Mouse (Mus musculus): ENCODE results near the gene Cdyl. TPM values are rescaled to one million over a fixed set of nuclear protein-coding genes. Genes with fewer than 3 reads are reported as not detected.

Cdyl gene
- polyA plus RNA-seq, 1 experiment from 2014 or later = 4.9 TPM

DNA sequence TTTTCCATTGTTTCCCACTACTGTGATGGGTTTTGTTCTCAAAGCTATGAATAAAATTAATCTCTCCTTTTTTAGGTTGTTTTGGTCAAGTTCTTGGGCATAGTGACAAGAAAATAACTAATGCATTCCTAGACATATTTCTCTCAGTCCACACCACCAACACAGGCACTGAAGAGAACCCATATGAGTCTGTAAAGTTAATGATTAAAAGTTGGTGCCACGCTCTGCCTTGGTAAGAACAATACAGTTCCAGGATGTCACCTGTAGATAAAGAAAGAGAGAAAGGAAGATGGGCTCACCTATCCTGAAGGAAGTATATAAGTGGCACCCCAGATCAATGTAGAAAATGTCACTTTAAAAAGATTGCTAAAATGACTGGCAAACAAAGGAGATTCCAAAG is 32.3 kb upstream of the Cdyl start:
- no peaks in the 10 kb centered on the region for H3K4me1 ChIP-seq (ENCODE audit: control insufficient read depth, insufficient read depth, low read length)
- ATAC-seq (ENCODE audit: insufficient read depth, low FRiP score) = no peak
- no peak overlapping the region for H3K9ac ChIP-seq (ENCODE audit: low read length)
- no peak overlapping the region for H3K4me2 ChIP-seq (ENCODE audit: low read depth, low read length)
- H3K27me3 ChIP-seq (ENCODE audit: control insufficient read depth, insufficient read depth, low read length) = no peaks in the 10 kb centered on the region
- H3K4me3 ChIP-seq (replicated peaks; ENCODE audit: low read length) = no peak overlapping the region
- no peaks in the 10 kb centered on the region for H3K36me3 ChIP-seq (ENCODE audit: control insufficient read depth, insufficient read depth, low read length)
- no peaks in the 10 kb centered on the region for H3K9me3 ChIP-seq (replicated peaks; ENCODE audit: control insufficient read depth, low read length)
- 67% methylated on average over 1 of the region's 1 CpGs for WGBS
- no peak overlapping the region for H3K27ac ChIP-seq (ENCODE audit: low read length)

DNA sequence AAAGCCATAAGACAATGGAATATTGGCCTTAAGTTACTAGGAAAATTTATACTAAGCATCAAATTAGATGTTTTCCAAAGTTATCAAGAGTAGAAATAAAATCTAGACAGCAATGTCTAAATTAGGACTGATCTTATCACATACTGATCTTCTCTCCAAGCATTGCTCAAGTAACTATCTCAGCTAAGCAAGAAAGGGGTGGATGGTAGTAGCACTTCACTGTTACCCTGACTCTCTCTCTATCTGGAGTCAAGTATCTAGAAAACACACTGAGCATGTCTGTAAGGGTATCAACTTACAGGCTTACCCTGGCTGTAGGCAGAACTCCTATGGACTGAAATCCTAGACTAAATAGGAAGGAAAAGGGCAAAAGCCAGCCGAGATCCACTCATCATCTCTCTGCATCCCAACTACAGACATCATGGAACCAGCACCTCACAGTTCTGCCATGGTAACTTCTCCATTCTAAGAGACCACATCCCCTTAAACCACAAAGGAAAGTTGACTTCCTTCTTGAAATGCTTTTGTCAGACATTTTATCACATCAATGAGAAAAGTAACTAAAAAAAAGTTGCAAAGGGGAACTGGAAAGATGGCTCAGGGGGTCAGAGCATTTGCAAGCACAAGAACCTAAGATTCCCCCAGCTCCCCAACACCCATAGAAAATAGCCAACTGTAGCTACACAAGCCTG is 12.4 kb upstream of the Cdyl start:
- 74% methylated on average over 1 of the region's 1 CpGs for WGBS
- Histone ChIP-seq H3K9me3 (replicated peaks; ENCODE audit: control insufficient read depth, low read length) (no peaks in the 10 kb centered on the region), H3K9ac (ENCODE audit: low read length) (no peak overlapping the region), H3K27ac (ENCODE audit: low read length) (no peak overlapping the region), H3K36me3 (ENCODE audit: control insufficient read depth, insufficient read depth, low read length) (no peaks in the 10 kb centered on the region), H3K4me3 (replicated peaks; ENCODE audit: low read length) (no peak overlapping the region), H3K4me2 (ENCODE audit: low read depth, low read length) (no peak overlapping the region), H3K27me3 (ENCODE audit: control insufficient read depth, insufficient read depth, low read length) (no peaks in the 10 kb centered on the region), H3K4me1 (ENCODE audit: control insufficient read depth, insufficient read depth, low read length) (no peaks in the 10 kb centered on the region)
- ATAC-seq (ENCODE audit: insufficient read depth, low FRiP score) = no peak

DNA sequence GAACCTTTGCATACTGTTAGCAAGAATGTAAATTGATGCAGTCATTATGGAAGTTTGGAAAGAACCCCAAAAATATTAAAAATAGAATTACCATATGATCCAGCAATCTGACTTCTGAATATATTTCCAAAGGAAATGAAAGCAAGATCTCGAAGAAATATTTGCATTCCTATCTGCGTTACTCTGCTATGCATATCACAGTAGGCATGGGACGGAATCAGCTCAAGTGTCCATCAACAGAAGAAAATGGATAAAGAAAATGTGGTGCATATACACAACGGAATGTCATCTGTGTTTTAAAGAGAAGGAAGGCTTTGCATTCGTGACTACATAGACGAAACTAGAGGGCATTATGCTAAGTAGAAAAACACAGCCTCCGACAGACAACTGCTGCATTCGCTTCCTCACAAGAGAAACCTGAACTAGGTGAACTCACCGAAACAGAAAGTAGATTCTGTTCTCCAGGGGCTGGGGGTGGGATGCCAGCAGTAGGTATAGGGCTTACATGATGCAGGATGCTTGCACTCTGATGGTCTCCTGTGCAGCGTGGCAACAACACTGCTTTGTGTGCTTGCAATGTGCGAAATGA is 9.3 kb upstream of the Cdyl start:
- no peak overlapping the region for H3K4me2 ChIP-seq (ENCODE audit: low read depth, low read length)
- H3K9ac ChIP-seq (ENCODE audit: low read length) = no peak overlapping the region
- WGBS = 80% methylated on average over 11 of the region's 11 CpGs
- H3K27me3 ChIP-seq (ENCODE audit: control insufficient read depth, insufficient read depth, low read length) = no peaks in the 10 kb centered on the region
- H3K27ac ChIP-seq (ENCODE audit: low read length) = no peak overlapping the region
- no peaks in the 10 kb centered on the region for H3K4me1 ChIP-seq (ENCODE audit: control insufficient read depth, insufficient read depth, low read length)
- H3K9me3 ChIP-seq (replicated peaks; ENCODE audit: control insufficient read depth, low read length) = no peaks in the 10 kb centered on the region
- no peaks in the 10 kb centered on the region for H3K36me3 ChIP-seq (ENCODE audit: control insufficient read depth, insufficient read depth, low read length)
- ATAC-seq (ENCODE audit: insufficient read depth, low FRiP score) = no peak
- H3K4me3 ChIP-seq (replicated peaks; ENCODE audit: low read length) = no peak overlapping the region

DNA sequence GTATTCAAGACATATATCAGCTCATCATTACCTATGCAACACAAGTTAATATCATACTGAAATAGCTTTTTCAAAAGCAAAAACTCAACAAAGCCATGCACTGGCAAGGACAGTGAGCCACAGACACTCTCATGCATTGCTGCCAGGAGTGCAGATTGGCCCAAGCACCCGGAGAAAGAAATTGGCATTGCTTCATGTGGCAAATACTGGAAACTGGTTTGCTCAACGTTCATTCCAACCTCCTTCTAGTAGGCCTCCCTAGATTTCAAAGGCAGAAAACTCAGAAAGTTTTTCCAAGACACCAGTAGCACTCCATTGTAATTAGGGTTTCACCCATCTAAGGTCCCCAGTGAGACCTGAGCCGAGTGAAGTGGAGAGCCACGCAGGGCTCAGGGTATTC is 6.8 kb upstream of the Cdyl start:
- Histone ChIP-seq H3K9ac (ENCODE audit: low read length) (no peak overlapping the region), H3K9me3 (replicated peaks; ENCODE audit: control insufficient read depth, low read length) (no peaks in the 10 kb centered on the region), H3K4me1 (ENCODE audit: control insufficient read depth, insufficient read depth, low read length) (no peaks in the 10 kb centered on the region), H3K27ac (ENCODE audit: low read length) (no peak overlapping the region), H3K4me3 (replicated peaks; ENCODE audit: low read length) (no peak overlapping the region), H3K27me3 (ENCODE audit: control insufficient read depth, insufficient read depth, low read length) (no peaks in the 10 kb centered on the region), H3K4me2 (ENCODE audit: low read depth, low read length) (no peak overlapping the region), H3K36me3 (ENCODE audit: control insufficient read depth, insufficient read depth, low read length) (no peaks in the 10 kb centered on the region)
- WGBS = 77% methylated on average over 4 of the region's 4 CpGs
- ATAC-seq (ENCODE audit: insufficient read depth, low FRiP score) = no peak

DNA sequence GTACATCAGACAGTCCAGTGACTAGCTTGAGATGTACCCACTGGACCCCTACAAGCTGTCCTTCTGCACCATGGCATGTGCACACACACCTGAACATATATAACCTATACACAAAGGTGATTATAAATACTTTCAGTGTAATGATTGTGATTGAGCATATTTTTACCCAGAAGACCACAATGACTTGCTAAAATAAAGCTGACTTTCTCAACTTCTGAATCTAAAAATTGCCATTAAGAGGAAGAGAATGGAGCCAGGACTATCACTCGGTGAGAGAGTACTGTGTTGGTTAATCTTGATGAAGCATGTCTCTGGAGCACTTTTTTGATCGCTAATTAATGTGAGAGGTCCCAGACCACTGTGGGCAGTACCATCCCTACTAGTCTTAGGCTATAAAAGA is 2.8 kb upstream of the Cdyl start:
- H3K4me3 ChIP-seq (replicated peaks; ENCODE audit: low read length) = no peak overlapping the region
- no peak for ATAC-seq (ENCODE audit: insufficient read depth, low FRiP score)
- no peaks in the 10 kb centered on the region for H3K4me1 ChIP-seq (ENCODE audit: control insufficient read depth, insufficient read depth, low read length)
- no peaks in the 10 kb centered on the region for H3K27me3 ChIP-seq (ENCODE audit: control insufficient read depth, insufficient read depth, low read length)
- WGBS = 83% methylated on average over 2 of the region's 2 CpGs
- no peak overlapping the region for H3K9ac ChIP-seq (ENCODE audit: low read length)
- H3K4me2 ChIP-seq (ENCODE audit: low read depth, low read length) = no peak overlapping the region
- H3K27ac ChIP-seq (ENCODE audit: low read length) = no peak overlapping the region
- no peaks in the 10 kb centered on the region for H3K9me3 ChIP-seq (replicated peaks; ENCODE audit: control insufficient read depth, low read length)
- H3K36me3 ChIP-seq (ENCODE audit: control insufficient read depth, insufficient read depth, low read length) = no peaks in the 10 kb centered on the region

DNA sequence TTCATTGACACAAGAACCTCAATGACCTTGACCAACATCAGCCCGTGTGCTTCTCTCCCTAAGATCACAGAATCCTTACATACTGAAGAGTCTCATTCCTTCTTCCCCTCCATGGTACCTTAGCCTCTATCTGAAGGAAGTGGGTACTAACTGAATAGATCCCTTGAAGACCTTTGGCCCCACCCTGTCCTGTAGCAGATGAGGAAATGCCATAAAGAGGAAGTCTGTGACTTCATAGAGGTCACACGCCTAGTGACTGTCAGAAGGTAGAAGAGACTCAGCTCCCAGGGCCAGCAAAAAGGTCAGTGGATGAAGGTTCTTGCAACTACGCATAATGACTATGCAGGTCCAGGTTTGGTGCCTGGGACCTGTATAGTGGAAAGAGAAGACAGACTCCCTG is 5.8 kb downstream of the Cdyl start:
- Histone ChIP-seq H3K27ac (ENCODE audit: low read length) (no peak overlapping the region), H3K27me3 (ENCODE audit: control insufficient read depth, insufficient read depth, low read length) (no peaks in the 10 kb centered on the region), H3K9ac (ENCODE audit: low read length) (no peak overlapping the region), H3K36me3 (ENCODE audit: control insufficient read depth, insufficient read depth, low read length) (no peaks in the 10 kb centered on the region), H3K9me3 (replicated peaks; ENCODE audit: control insufficient read depth, low read length) (no peaks in the 10 kb centered on the region), H3K4me2 (ENCODE audit: low read depth, low read length) (no peak overlapping the region), H3K4me1 (ENCODE audit: control insufficient read depth, insufficient read depth, low read length) (no peaks in the 10 kb centered on the region), H3K4me3 (replicated peaks; ENCODE audit: low read length) (no peak overlapping the region)
- WGBS = 74% methylated on average over 3 of the region's 3 CpGs
- no peak for ATAC-seq (ENCODE audit: insufficient read depth, low FRiP score)

DNA sequence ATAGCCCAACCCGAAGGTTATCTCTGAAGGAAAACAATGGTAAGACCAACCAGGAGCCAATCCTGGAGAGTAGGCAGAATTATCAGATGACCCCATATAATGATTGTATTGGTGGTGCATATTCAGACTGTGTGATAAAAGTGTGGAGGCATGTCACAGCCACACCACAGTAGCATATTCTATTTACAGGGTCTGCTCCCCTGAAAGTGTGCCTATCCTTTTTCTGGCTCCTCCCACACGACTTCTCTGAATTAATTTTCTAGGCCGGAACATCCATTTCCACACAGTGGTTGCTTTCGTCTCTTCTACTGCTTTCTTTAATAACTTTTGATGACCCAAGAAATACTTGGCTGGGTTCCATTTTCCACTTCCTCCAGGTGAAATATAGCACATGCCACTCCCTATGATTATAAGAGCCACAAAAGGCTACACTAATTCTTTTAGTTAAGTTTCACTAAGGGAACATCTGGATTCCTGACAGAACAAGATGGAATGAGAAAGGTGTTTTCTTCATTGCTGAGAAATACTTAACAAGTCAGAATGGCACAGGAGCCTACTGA is 10.4 kb downstream of the Cdyl start:
- Histone ChIP-seq H3K36me3 (ENCODE audit: control insufficient read depth, insufficient read depth, low read length) (no peaks in the 10 kb centered on the region), H3K27me3 (ENCODE audit: control insufficient read depth, insufficient read depth, low read length) (no peaks in the 10 kb centered on the region), H3K27ac (ENCODE audit: low read length) (no peak overlapping the region), H3K4me2 (ENCODE audit: low read depth, low read length) (no peak overlapping the region), H3K9ac (ENCODE audit: low read length) (no peak overlapping the region), H3K4me3 (replicated peaks; ENCODE audit: low read length) (no peak overlapping the region), H3K9me3 (replicated peaks; ENCODE audit: control insufficient read depth, low read length) (no peaks in the 10 kb centered on the region), H3K4me1 (ENCODE audit: control insufficient read depth, insufficient read depth, low read length) (no peaks in the 10 kb centered on the region)
- 55% methylated on average over 4 of the region's 4 CpGs for WGBS
- ATAC-seq (ENCODE audit: insufficient read depth, low FRiP score) = no peak

DNA sequence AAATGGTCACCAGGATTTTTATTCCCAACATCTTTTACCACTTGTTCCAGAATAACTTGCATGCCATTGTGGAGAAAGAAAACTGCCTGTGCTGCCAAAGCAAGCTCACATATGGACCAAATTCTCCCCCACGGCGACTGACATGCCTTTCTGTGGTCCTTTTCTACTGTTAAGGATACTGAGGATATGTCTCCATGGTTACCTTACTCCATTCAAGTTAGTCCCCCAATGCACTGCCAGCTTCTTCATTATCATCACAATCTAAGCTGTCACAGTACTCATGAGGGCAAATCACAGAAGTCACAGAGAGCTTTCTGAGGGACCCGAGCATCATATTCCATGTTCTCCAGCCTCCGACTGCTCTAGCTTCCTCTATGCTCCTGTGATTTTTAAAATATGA is 11.2 kb downstream of the Cdyl start:
- H3K36me3 ChIP-seq (ENCODE audit: control insufficient read depth, insufficient read depth, low read length) = no peaks in the 10 kb centered on the region
- no peak overlapping the region for H3K4me2 ChIP-seq (ENCODE audit: low read depth, low read length)
- H3K9ac ChIP-seq (ENCODE audit: low read length) = no peak overlapping the region
- H3K9me3 ChIP-seq (replicated peaks; ENCODE audit: control insufficient read depth, low read length) = no peaks in the 10 kb centered on the region
- H3K4me3 ChIP-seq (replicated peaks; ENCODE audit: low read length) = no peak overlapping the region
- ATAC-seq (ENCODE audit: insufficient read depth, low FRiP score) = no peak
- H3K27me3 ChIP-seq (ENCODE audit: control insufficient read depth, insufficient read depth, low read length) = no peaks in the 10 kb centered on the region
- 80% methylated on average over 4 of the region's 4 CpGs for WGBS
- H3K4me1 ChIP-seq (ENCODE audit: control insufficient read depth, insufficient read depth, low read length) = no peaks in the 10 kb centered on the region
- H3K27ac ChIP-seq (ENCODE audit: low read length) = no peak overlapping the region

DNA sequence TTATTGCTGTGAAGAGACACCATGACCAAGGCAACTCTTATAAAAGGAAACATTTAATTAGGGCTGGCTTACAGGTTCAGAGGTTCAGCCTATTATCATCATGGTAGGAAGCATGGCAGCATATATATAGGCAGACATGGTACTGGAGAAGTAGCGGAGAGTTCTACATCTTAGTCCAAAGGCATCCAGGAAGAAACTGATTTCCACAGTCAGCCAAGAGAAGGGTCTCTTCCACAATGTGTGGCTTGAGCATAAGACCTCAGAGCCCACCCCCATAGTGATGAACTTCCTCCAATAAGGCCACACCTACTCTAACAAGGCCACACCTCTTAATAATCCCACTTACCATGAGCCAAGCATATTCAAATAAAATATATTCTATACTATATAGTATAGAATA is 17.3 kb downstream of the Cdyl start:
- no peak for ATAC-seq (ENCODE audit: insufficient read depth, low FRiP score)
- H3K4me3 ChIP-seq (replicated peaks; ENCODE audit: low read length) = no peak overlapping the region
- H3K9me3 ChIP-seq (replicated peaks; ENCODE audit: control insufficient read depth, low read length) = no peaks in the 10 kb centered on the region
- 85% methylated on average over 1 of the region's 1 CpGs for WGBS
- H3K27me3 ChIP-seq (ENCODE audit: control insufficient read depth, insufficient read depth, low read length) = no peaks in the 10 kb centered on the region
- no peak overlapping the region for H3K9ac ChIP-seq (ENCODE audit: low read length)
- no peak overlapping the region for H3K4me2 ChIP-seq (ENCODE audit: low read depth, low read length)
- peaks cover 3% of the 10 kb centered on the region; the same call in 1 of the 2 replicates for H3K4me1 ChIP-seq (ENCODE audit: control insufficient read depth, insufficient read depth, low read length)
- no peaks in the 10 kb centered on the region for H3K36me3 ChIP-seq (ENCODE audit: control insufficient read depth, insufficient read depth, low read length)
- H3K27ac ChIP-seq (ENCODE audit: low read length) = no peak overlapping the region

All from stomach, embryonic 16.5 days (tissue).